Mouse (Mus musculus) megakaryocyte, embryonic 14.5 days (primary cell): ENCODE measurements around the gene Fam189b. TPM values are rescaled to one million over a fixed set of nuclear protein-coding genes. Genes with fewer than 3 reads are reported as not detected.

ENCODE experiments used
- H3K27me3 ChIP-seq: replicated peaks from 2 replicates; pipeline ENCODE3; 2012; ENCODE audit warnings: inconsistent platforms
- H3K36me3 ChIP-seq: replicated peaks from 2 replicates; pipeline ENCODE3; 2012; ENCODE audit warnings: low read length, inconsistent platforms, mixed read lengths
- H3K4me1 ChIP-seq: 2 replicates; pipeline ENCODE4 v1.6.1; 2012; ENCODE audit warnings: inconsistent platforms
- H3K4me3 ChIP-seq: replicated peaks from 2 replicates; pipeline ENCODE3; 2012; ENCODE audit warnings: moderate library complexity, mild to moderate bottlenecking, inconsistent platforms
- H3K9me3 ChIP-seq: 2 replicates; pipeline ENCODE4 v1.6.1; 2012; ENCODE audit warnings: inconsistent platforms
- FLI1 ChIP-seq: IDR thresholded peaks from 2 replicates; pipeline ENCODE4 v1.6.1; 2012; ENCODE audit warnings: low read length, inconsistent platforms, mixed read lengths
- GATA1 ChIP-seq: IDR thresholded peaks from 3 replicates; pipeline ENCODE4 v1.6.1; 2012; ENCODE audit warnings: mixed read lengths, low read length, inconsistent platforms, borderline replicate concordance
- polyA plus RNA-seq: library from polyadenylated mRNA; stranded (reverse); fragments of >175 nt; gene quantifications from 2 replicates; pipeline ENCODE4 v1.2.3, GENCODE M21; 2012; ENCODE audit warnings: low replicate concordance; ENCODE audit not compliant: insufficient read depth

The Fam189b gene
- polyA plus RNA-seq, 1 experiment: 23.3 TPM

- TF ChIP-seq FLI1 (no peak), GATA1 (no peak)
- H3K36me3 ChIP-seq: no peaks in the 10 kb centered on the region
- peaks cover 76% of the 10 kb centered on the region for H3K27me3 ChIP-seq
Observed at GRCm38 (mm10) chr3:89225918-89226317, 43.0 kb downstream of the Fam189b start.

GRCm38 (mm10) chr3:89226361-89226760 is 43.4 kb downstream of the Fam189b start:
- no peak overlapping the region for H3K4me3 ChIP-seq
- H3K27me3 ChIP-seq: peaks cover 74% of the 10 kb centered on the region
- H3K9me3 ChIP-seq: no peaks in the 10 kb centered on the region
- peaks cover 56% of the 10 kb centered on the region for H3K4me1 ChIP-seq
- H3K36me3 ChIP-seq: no peaks in the 10 kb centered on the region
- TF ChIP-seq FLI1 (no peak), GATA1 (no peak)

More at GRCm38 (mm10) chr3:89225918-89226317, 43.0 kb downstream of the Fam189b start:
- H3K9me3 ChIP-seq: no peaks in the 10 kb centered on the region
- peaks cover 55% of the 10 kb centered on the region for H3K4me1 ChIP-seq
- no peak overlapping the region for H3K4me3 ChIP-seq

GRCm38 (mm10) chr3:89226900-89227299 is 44.0 kb downstream of the Fam189b start, which contains the start of gene Mtx1:
TSS of gene Mtx1 (minus strand) at chr3:89227088.
- TF ChIP-seq GATA1 (no peak), FLI1 (no peak)
- Histone ChIP-seq H3K27me3 (peaks cover 78% of the 10 kb centered on the region), H3K36me3 (no peaks in the 10 kb centered on the region), H3K4me3 (peak within 1 kb of the TSS; percentile 90), H3K9me3 (no peaks in the 10 kb centered on the region), H3K4me1 (peaks cover 61% of the 10 kb centered on the region)

DNA sequence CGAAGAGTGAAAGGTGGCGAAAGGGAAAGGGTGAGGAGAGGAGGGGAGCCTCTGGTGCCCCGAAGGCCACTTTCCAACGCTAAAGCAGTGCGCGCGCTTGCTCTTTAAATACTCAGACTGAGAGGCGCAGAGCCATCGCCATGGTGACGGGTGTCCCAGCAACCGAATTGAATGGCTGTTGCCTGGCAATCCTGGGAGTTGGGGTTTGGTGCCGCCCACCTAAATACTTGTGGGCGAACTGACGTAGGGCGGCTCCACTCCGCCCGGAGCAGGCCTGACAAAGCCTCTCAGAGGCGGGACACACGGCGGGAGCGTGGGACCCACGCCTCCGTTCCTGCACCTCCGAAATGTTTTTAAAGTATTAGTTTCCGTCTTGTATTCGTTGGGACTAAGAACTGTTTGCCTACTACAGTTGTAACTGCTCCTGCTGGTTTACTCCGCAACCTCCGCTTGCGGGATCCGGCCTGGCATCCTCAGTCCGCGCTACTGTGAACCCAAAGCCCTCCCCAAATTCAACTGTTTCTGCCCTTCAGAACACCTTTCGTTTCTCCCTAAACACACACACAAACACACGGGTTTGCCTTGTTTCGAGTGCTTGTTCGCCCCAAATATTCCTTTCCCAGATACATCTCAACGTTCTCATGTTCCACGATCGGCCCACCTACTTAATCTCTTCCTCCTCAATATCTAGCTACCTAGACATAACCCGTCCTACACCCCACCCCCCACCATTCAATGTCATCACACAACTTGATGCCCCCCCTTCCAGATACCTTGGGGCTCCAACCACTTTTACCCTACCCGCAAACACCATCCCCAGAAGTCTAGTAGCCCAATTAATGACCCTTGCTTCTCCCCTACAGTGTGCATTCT is 44.6 kb downstream of the Fam189b start:
- Histone ChIP-seq H3K27me3 (peaks cover 78% of the 10 kb centered on the region), H3K36me3 (no peaks in the 10 kb centered on the region), H3K4me1 (peaks cover 67% of the 10 kb centered on the region), H3K9me3 (no peaks in the 10 kb centered on the region), H3K4me3 (peak overlapping the region; percentile 90)
- no peak for TF ChIP-seq GATA1
- no peak for TF ChIP-seq FLI1

DNA sequence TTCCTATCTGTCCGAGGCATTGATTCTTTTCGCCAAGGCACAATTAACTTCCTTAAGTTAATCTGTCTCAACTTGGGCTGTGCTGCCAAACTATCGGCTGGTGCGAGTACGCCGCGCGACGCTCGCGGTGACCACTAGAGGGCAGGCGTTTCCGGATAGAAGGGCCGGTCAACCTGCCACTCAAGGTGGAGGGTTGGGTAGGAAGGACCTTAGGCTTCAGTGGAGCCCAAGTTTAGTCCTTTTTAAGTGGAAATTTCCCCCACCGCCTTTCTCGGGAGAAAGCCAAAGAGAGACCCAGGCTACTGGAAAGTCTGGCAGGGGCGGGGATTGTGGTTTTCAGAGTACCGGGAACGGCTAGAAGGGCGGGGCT is 45.2 kb downstream of the Fam189b start:
- H3K9me3 ChIP-seq: no peaks in the 10 kb centered on the region
- peaks cover 68% of the 10 kb centered on the region for H3K4me1 ChIP-seq
- H3K36me3 ChIP-seq: no peaks in the 10 kb centered on the region
- H3K4me3 ChIP-seq: peak overlapping the region; percentile 90
- peaks cover 74% of the 10 kb centered on the region for H3K27me3 ChIP-seq
- TF ChIP-seq FLI1: no peak
- no peak for TF ChIP-seq GATA1

GRCm38 (mm10) chr3:89228836-89229235 is 45.9 kb downstream of the Fam189b start, which contains the start of gene Muc1:
TSS of gene Muc1 (plus strand) at chr3:89229057.
- peaks cover 67% of the 10 kb centered on the region for H3K27me3 ChIP-seq
- H3K4me1 ChIP-seq: peaks cover 71% of the 10 kb centered on the region
- TF ChIP-seq GATA1: no peak
- no peak for TF ChIP-seq FLI1
- no peaks in the 10 kb centered on the region for H3K9me3 ChIP-seq
- no peaks in the 10 kb centered on the region for H3K36me3 ChIP-seq
- H3K4me3 ChIP-seq: peak within 1 kb of the TSS; percentile 90

- Histone ChIP-seq H3K4me1 (peaks cover 72% of the 10 kb centered on the region), H3K36me3 (peaks cover 2% of the 10 kb centered on the region), H3K27me3 (peaks cover 64% of the 10 kb centered on the region), H3K9me3 (no peaks in the 10 kb centered on the region), H3K4me3 (no peak overlapping the region)
- no peak for TF ChIP-seq FLI1
- TF ChIP-seq GATA1: no peak
Observed at GRCm38 (mm10) chr3:89229276-89229675, 46.3 kb downstream of the Fam189b start.

DNA sequence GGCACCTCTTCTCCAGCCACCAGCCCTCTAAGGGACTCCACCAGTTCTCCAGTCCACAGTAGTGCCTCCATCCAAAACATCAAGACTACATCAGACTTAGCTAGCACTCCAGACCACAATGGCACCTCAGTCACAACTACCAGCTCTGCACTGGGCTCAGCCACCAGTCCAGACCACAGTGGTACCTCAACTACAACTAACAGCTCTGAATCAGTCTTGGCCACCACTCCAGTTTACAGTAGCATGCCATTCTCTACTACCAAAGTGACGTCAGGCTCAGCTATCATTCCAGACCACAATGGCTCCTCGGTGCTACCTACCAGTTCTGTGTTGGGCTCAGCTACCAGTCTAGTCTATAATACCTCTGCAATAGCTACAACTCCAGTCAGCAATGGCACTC is 47.6 kb downstream of the Fam189b start:
- H3K27me3 ChIP-seq: peaks cover 64% of the 10 kb centered on the region
- peaks cover 9% of the 10 kb centered on the region for H3K36me3 ChIP-seq
- no peaks in the 10 kb centered on the region for H3K9me3 ChIP-seq
- H3K4me1 ChIP-seq: peaks cover 71% of the 10 kb centered on the region
- TF ChIP-seq GATA1 (no peak), FLI1 (no peak)
- peak overlapping the region; percentile 16 for H3K4me3 ChIP-seq

GRCm38 (mm10) chr3:89231345-89231744 is 48.4 kb downstream of the Fam189b start:
- Histone ChIP-seq H3K9me3 (no peaks in the 10 kb centered on the region), H3K27me3 (peaks cover 62% of the 10 kb centered on the region), H3K4me1 (peaks cover 71% of the 10 kb centered on the region), H3K4me3 (peak overlapping the region; percentile 33), H3K36me3 (peaks cover 9% of the 10 kb centered on the region)
- TF ChIP-seq FLI1 (no peak), GATA1 (no peak)

GRCm38 (mm10) chr3:89231772-89232275 is 48.9 kb downstream of the Fam189b start:
- peaks cover 9% of the 10 kb centered on the region for H3K36me3 ChIP-seq
- peak overlapping the region; percentile 38 for H3K4me3 ChIP-seq
- H3K27me3 ChIP-seq: peaks cover 62% of the 10 kb centered on the region
- H3K9me3 ChIP-seq: no peaks in the 10 kb centered on the region
- peaks cover 69% of the 10 kb centered on the region for H3K4me1 ChIP-seq
- TF ChIP-seq FLI1: no peak
- TF ChIP-seq GATA1: no peak
